Mouse (Mus musculus): ENCODE results near the gene Hist3h2ba. TPM values are rescaled to one million over a fixed set of nuclear protein-coding genes. Genes with fewer than 3 reads are reported as not detected.
A peak's percentile ranks its signal among the peaks of the same experiment; 100 is the strongest.

Gene Hist3h2ba
- polyA plus RNA-seq, 1 experiment from 2014 or later, result 5.5 TPM

DNA sequence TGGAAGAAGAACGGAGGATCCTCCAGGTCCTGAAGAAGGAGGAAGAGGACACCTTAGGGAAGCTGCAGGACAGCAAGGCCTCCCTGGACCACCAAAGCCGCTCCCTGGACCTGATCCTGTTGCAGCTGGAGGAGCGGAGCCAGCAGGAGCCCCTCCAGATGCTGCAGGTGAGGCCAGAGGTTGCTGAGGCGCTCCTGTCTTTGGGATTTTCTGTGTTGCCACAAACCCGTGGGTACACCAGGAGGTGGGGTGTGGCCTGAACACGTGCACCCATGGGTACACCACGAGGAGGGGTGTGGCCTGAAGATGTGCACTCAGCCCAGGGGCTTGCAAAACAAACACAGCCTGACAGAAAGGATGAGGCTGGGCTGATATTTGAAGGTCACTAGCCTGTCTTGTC is 19.8 kb downstream of the Hist3h2ba start:
- Histone ChIP-seq H3K27me3 (peaks cover 8% of the 10 kb centered on the region), H3K4me1 (replicated peaks) (peaks cover 39% of the 10 kb centered on the region), H3K9ac (no peak overlapping the region), H3K9me3 (replicated peaks) (no peaks in the 10 kb centered on the region), H3K4me2 (no peak overlapping the region), H3K27ac (no peak overlapping the region), H3K36me3 (peaks cover 26% of the 10 kb centered on the region), H3K4me3 (replicated peaks) (no peak overlapping the region)
- ATAC-seq (ENCODE audit: low read depth), result no peak
- no peak for DNase-seq
- WGBS (ENCODE audit: insufficient replicate concordance), result 60% methylated on average over 7 of the region's 7 CpGs

DNA sequence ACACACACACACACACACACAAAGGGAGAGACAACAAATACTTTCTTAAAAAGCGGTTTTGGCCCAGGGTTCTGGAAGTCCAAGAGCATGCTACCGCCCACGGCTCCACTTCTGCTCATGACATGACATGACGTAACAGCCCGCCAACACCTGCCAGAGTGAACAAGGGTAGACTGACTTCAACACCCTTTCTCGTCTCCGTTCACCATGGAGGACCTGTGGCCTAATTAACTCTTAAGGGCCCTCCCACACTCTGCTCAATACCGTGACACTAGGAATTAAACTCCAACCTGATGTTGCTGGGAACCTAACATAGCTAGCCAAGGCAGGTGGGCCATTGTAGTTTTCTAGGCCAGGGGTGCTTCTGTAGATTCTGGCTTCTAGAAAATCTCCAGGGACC is 20.3 kb downstream of the Hist3h2ba start:
- Histone ChIP-seq H3K36me3 (peaks cover 26% of the 10 kb centered on the region), H3K4me1 (replicated peaks) (peaks cover 37% of the 10 kb centered on the region), H3K27me3 (peaks cover 3% of the 10 kb centered on the region; the same call in 1 of the 2 replicates), H3K9ac (no peak overlapping the region), H3K9me3 (replicated peaks) (no peaks in the 10 kb centered on the region), H3K4me3 (replicated peaks) (no peak overlapping the region), H3K27ac (no peak overlapping the region), H3K4me2 (no peak overlapping the region)
- ATAC-seq (ENCODE audit: low read depth) (no peak), DNase-seq (no peak)
- WGBS (ENCODE audit: insufficient replicate concordance), result 77% methylated on average over 8 of the region's 8 CpGs

GRCm38 (mm10) chr11:58969659-58970058 is 20.9 kb downstream of the Hist3h2ba start:
- ATAC-seq (ENCODE audit: low read depth), result no peak
- Histone ChIP-seq H3K4me2 (no peak overlapping the region), H3K27me3 (no peaks in the 10 kb centered on the region), H3K27ac (no peak overlapping the region), H3K4me3 (replicated peaks) (no peak overlapping the region), H3K4me1 (replicated peaks) (peaks cover 42% of the 10 kb centered on the region), H3K9ac (no peak overlapping the region), H3K36me3 (peaks cover 29% of the 10 kb centered on the region), H3K9me3 (replicated peaks) (no peaks in the 10 kb centered on the region)
- 65% methylated on average over 6 of the region's 6 CpGs for WGBS (ENCODE audit: insufficient replicate concordance)
- DNase-seq, result no peak

DNA sequence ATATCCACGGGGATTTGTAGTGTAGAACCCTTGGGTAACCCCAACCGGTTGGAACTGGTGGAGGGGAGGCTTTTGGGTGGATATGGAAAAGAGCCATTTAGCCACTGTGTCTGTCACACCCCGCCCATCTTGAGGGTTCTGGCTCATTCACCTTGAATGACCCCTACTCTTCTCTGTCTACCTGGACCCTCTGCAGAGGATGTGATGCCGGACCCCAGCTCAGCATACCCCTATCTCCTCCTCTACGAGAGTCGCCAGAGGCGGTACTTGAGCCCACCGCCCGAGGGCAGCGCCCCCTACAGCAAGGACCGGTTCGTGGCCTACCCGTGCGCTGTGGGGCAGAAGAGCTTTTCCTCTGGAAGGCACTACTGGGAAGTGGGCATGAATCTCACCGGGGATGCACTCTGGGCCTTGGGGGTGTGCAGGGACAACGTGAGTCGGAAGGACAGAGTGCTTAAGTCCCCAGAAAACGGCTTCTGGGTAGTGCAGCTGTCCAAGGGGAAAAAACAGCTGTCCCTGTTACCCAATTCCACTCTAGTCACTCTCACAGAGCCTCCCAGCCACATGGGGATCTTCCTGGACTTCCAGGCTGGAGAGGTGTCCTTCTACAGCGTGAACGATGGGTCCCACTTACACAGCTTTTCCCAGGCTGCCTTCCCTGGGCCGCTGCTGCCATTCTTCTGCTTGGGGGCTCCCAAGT is 22.3 kb downstream of the Hist3h2ba start:
- Histone ChIP-seq H3K9ac (no peak overlapping the region), H3K27ac (no peak overlapping the region), H3K9me3 (replicated peaks) (no peaks in the 10 kb centered on the region), H3K4me2 (no peak overlapping the region), H3K36me3 (peaks cover 29% of the 10 kb centered on the region), H3K27me3 (no peaks in the 10 kb centered on the region), H3K4me3 (replicated peaks) (no peak overlapping the region), H3K4me1 (replicated peaks) (peaks cover 40% of the 10 kb centered on the region)
- DNase-seq, result no peak
- no peak for ATAC-seq (ENCODE audit: low read depth)
- 80% methylated on average over 21 of the region's 21 CpGs for WGBS (ENCODE audit: insufficient replicate concordance)

DNA sequence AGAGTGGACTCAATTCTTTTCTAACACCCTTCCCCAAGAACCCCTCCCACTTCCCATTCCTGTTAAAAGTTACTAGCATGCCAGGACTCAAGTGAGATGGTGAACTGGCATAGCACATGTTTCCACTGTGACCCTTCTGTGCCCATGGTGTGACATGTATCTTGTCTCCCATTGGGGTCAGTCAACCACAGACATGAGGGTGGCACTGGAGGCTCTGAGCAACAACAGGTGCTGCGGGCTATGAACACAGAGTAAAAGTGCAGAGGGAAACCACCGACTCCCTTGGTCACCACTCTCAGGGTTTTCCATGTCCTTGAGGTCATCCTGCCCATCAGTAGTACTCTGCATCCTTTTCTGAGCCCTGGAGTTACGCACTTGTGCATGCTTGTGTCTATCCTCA is 23.1 kb downstream of the Hist3h2ba start:
- H3K9ac ChIP-seq, result no peak overlapping the region
- ATAC-seq (ENCODE audit: low read depth), result no peak

DNA sequence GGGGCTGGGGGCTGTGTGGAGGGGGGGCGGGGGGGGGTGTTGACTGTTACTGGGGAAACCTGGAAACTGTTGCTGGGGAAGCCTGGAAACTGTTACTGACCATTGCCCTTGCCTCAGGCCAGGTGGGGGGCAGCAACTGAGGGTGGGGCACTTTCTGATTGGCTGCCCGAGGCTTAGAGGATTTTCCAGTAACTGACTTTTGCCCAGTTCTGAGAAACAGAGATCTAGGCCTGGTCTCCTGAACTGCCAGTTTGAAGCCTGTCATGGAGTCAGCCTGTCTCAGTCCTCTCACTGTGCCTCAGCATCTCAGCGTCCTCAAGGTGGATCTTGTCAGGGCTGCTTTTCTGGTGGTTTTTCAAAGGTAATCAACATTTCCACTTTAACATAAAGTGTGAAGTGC is 25.7 kb downstream of the Hist3h2ba start:
- Histone ChIP-seq H3K4me3 (replicated peaks) (no peak overlapping the region), H3K27ac (no peak overlapping the region), H3K36me3 (peaks cover 26% of the 10 kb centered on the region), H3K27me3 (no peaks in the 10 kb centered on the region), H3K4me1 (replicated peaks) (peaks cover 41% of the 10 kb centered on the region), H3K4me2 (no peak overlapping the region), H3K9me3 (replicated peaks) (no peaks in the 10 kb centered on the region), H3K9ac (no peak overlapping the region)
- 58% methylated on average over 3 of the region's 3 CpGs for WGBS (ENCODE audit: insufficient replicate concordance)
- DNase-seq (no peak), ATAC-seq (ENCODE audit: low read depth) (no peak)

More for the DNA sequence above, 23.1 kb downstream of the Hist3h2ba start:
- peaks cover 36% of the 10 kb centered on the region for H3K4me1 ChIP-seq (replicated peaks)
- no peaks in the 10 kb centered on the region for H3K27me3 ChIP-seq
- H3K36me3 ChIP-seq, result peaks cover 29% of the 10 kb centered on the region
- WGBS (ENCODE audit: insufficient replicate concordance), result 91% methylated on average over 3 of the region's 3 CpGs
- no peak overlapping the region for H3K27ac ChIP-seq
- no peaks in the 10 kb centered on the region for H3K9me3 ChIP-seq (replicated peaks)
- H3K4me2 ChIP-seq, result no peak overlapping the region
- H3K4me3 ChIP-seq (replicated peaks), result no peak overlapping the region
- no peak for DNase-seq

- H3K4me2 ChIP-seq, result peak overlapping the region; percentile 88
- no peaks in the 10 kb centered on the region for H3K9me3 ChIP-seq (replicated peaks)
- H3K4me3 ChIP-seq (replicated peaks), result peak overlapping the region; percentile 95
- DNase-seq (peak; percentile 54), ATAC-seq (ENCODE audit: low read depth) (peak; percentile 62)
- H3K27ac ChIP-seq, result peak overlapping the region; percentile 87
- peaks cover 17% of the 10 kb centered on the region for H3K36me3 ChIP-seq
- H3K9ac ChIP-seq, result peak overlapping the region; percentile 95
- under 1% methylated on average over 29 of the region's 29 CpGs for WGBS (ENCODE audit: insufficient replicate concordance)
- H3K4me1 ChIP-seq (replicated peaks), result peaks cover 65% of the 10 kb centered on the region
- no peaks in the 10 kb centered on the region for H3K27me3 ChIP-seq
Observed at GRCm38 (mm10) chr11:58977150-58977549, 28.4 kb downstream of the Hist3h2ba start.

DNA sequence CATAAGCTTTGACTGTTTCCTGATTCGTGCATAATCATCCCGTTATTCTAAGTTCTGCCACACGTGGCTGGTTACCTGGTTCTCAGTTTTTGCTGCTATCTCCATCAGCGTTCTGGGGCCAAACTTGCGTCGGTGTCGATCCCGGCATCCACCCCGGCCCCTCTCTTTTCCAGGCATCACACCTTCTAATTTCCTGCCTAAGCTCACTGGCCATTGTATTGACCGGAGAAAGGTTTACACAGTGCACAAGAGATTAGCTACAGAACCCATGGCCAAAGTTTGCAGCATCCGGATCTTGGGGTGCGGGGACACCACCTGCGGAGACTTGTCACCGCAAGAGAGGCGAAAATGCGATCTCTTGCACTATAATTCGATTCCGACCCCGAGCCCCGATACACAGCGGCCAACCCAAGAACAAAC is 28.9 kb downstream of the Hist3h2ba start:
- Histone ChIP-seq H3K9me3 (replicated peaks) (no peaks in the 10 kb centered on the region), H3K4me1 (replicated peaks) (peaks cover 68% of the 10 kb centered on the region), H3K9ac (peak overlapping the region; percentile 95), H3K27me3 (no peaks in the 10 kb centered on the region), H3K27ac (peak overlapping the region; percentile 87), H3K36me3 (peaks cover 19% of the 10 kb centered on the region), H3K4me2 (peak overlapping the region; percentile 88), H3K4me3 (replicated peaks) (peak overlapping the region; percentile 95)
- DNase-seq, result no peak
- peak; percentile 24 for ATAC-seq (ENCODE audit: low read depth)
- WGBS (ENCODE audit: insufficient replicate concordance), result under 1% methylated on average over 21 of the region's 21 CpGs

GRCm38 (mm10) chr11:58978027-58978705 is 29.4 kb downstream of the Hist3h2ba start, which contains the start of gene Trim11:
Gene Trim11, plus strand, starts transcription at chr11:58978093.
- H3K4me1 ChIP-seq (replicated peaks), result peaks cover 68% of the 10 kb centered on the region
- H3K4me3 ChIP-seq (replicated peaks), result peak within 1 kb of the TSS; percentile 95
- peak within 1 kb of the TSS; percentile 88 for H3K4me2 ChIP-seq
- peak within 1 kb of the TSS; percentile 87 for H3K27ac ChIP-seq
- peak; percentile 64 for ATAC-seq (ENCODE audit: low read depth)
- H3K9ac ChIP-seq, result peak within 1 kb of the TSS; percentile 95
- H3K27me3 ChIP-seq, result no peaks in the 10 kb centered on the region
- DNase-seq, result no peak
- WGBS (ENCODE audit: insufficient replicate concordance), result under 1% methylated on average over 64 of the region's 64 CpGs
- H3K36me3 ChIP-seq, result peaks cover 24% of the 10 kb centered on the region
- H3K9me3 ChIP-seq (replicated peaks), result no peaks in the 10 kb centered on the region

DNA sequence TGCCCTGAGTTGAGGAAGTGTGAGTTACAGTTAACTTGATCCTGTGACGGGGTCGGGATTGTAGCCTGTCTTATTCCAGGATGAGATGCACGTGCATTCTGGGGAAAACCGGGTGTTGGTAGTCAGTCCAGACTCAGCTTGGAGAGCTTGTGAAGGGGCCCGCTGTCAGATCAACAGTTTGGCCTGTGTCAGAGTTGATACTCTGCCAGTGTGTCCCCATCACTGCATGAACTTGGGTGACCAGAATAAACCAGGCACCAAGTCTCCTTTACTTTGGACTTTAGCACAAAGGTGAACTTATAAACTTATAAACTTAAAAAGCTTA is 29.9 kb downstream of the Hist3h2ba start:
- ATAC-seq (ENCODE audit: low read depth), result peak; percentile 10; the same call in 1 of the 2 replicates
- peak overlapping the region; percentile 95 for H3K9ac ChIP-seq
- H3K36me3 ChIP-seq, result peaks cover 26% of the 10 kb centered on the region
- H3K9me3 ChIP-seq (replicated peaks), result no peaks in the 10 kb centered on the region
- 2% methylated on average over 5 of the region's 5 CpGs for WGBS (ENCODE audit: insufficient replicate concordance)
- peaks cover 68% of the 10 kb centered on the region for H3K4me1 ChIP-seq (replicated peaks)
- H3K4me3 ChIP-seq (replicated peaks), result peak overlapping the region; percentile 95
- H3K4me2 ChIP-seq, result peak overlapping the region; percentile 88
- H3K27me3 ChIP-seq, result no peaks in the 10 kb centered on the region
- no peak for DNase-seq
- H3K27ac ChIP-seq, result peak overlapping the region; percentile 87

GRCm38 (mm10) chr11:58979183-58979582 is 30.5 kb downstream of the Hist3h2ba start:
- Histone ChIP-seq H3K27me3 (no peaks in the 10 kb centered on the region), H3K9ac (peak overlapping the region; percentile 95), H3K36me3 (peaks cover 31% of the 10 kb centered on the region), H3K4me3 (replicated peaks) (peak overlapping the region; percentile 95), H3K9me3 (replicated peaks) (no peaks in the 10 kb centered on the region), H3K27ac (peak overlapping the region; percentile 58), H3K4me1 (replicated peaks) (peaks cover 64% of the 10 kb centered on the region), H3K4me2 (peak overlapping the region; percentile 88)
- DNase-seq (no peak), ATAC-seq (ENCODE audit: low read depth) (0 out of 2 replicates have a peak, but pooled peaks have one; percentile 6)
- 38% methylated on average over 3 of the region's 3 CpGs for WGBS (ENCODE audit: insufficient replicate concordance)

Measured in liver, embryonic 13.5 days (tissue).